Mouse (Mus musculus): ENCODE results near the gene Crygc.

DNA sequence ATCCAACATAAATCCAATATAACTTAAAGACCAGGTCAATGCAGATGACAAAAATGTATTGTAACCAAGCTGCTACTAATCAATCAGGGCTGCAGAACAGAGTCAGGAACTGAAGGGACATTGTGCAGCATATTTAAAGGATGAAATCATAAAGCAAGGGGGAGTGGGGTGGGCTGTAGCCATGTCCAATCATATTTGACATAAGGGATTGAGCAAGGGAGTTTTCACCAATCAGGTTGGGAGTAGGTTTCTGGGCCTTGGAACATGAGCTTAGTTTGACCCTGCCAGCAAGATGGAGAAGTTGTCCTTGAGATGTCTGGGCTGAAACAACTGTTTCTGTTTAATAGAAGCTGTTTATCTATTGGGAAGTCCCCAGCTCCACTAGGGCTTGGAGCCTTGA lies 40.8 kb downstream of the Crygc start, which contains the start of gene Akr1cl:
- TF ChIP-seq CTCF (IDR thresholded peaks at IDR 0.05; ENCODE audit: borderline replicate concordance, extremely low read depth, insufficient read depth, insufficient read length) (no peak), POLR2A (IDR thresholded peaks at IDR 0.05; ENCODE audit: borderline replicate concordance, extremely low read depth, insufficient read depth, insufficient read length, poor library complexity, severe bottlenecking) (no peak)

All from brain, embryonic 14.5 days (tissue).